Mouse (Mus musculus) ovary, postnatal 10 days (tissue): ENCODE data around the gene Lmod2.

Experiments
- DNase-seq: peaks from one replicate; pipeline ENCODE4 v3.0.0; 2022; ENCODE audit warnings: low spot score

The Lmod2 gene

GRCm38 (mm10) chr6:24602351-24602750 lies 4.8 kb downstream of the Lmod2 start:
- no peak for DNase-seq

DNA sequence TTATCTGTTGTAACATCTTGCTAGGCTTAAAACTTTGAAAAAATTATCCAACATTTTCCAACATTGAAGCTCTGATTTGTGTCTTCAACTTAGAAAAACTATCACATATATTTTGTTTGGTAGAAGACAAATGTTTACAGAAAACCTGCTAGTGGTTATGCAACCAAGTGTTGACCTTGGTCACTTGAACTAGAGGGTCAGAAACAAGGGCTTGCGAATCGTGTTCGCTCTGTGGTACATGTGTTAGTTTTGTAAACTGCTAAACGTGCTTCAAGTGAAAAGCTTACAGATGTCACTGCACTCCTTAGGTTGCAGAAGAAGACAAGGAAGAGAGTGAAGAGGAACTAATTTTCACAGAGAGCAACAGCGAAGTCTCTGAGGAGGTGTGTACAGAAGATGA lies 5.4 kb downstream of the Lmod2 start:
- DNase-seq: no peak

DNA sequence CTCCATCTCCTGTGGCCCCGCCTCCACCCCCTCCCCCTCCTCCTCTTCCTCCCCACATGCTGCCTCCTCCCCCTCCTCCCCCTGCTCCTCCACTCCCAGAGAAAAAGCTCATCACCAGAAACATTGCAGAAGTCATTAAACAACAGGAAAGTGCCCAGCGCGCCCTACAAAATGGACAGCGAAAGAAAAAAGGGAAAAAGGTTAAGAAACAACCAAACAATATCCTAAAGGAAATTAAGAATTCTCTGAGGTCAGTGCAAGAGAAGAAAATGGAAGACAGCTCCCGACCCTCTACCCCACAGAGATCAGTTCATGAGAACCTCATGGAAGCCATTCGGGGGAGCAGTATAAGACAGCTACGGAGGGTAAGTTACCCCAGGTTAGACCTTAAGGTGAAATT lies 6.7 kb downstream of the Lmod2 start:
- DNase-seq: no peak

GRCm38 (mm10) chr6:24605631-24606030 lies 8.1 kb downstream of the Lmod2 start:
- no peak for DNase-seq

DNA sequence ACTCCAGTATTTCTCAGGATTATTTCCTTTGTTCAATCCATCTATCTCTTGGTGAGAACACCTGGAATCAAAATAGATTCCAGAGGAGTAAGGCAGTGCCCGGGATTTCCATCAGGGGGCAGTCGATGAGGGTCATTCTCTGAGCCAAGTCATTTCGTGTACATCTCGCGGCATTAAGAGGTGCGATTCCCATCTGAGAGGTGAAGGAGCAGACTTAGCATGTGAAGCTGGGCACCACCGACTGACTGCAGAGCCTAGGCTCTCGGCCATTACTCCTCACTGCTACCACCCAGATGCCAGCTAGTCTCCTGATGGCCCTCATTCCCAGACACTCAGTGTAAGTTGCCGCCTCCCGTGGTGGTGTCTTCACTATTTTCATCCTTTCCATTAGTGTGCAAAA lies 8.9 kb downstream of the Lmod2 start:
- no peak for DNase-seq

GRCm38 (mm10) chr6:24607531-24607930 lies 10.0 kb downstream of the Lmod2 start:
- DNase-seq: no peak

DNA sequence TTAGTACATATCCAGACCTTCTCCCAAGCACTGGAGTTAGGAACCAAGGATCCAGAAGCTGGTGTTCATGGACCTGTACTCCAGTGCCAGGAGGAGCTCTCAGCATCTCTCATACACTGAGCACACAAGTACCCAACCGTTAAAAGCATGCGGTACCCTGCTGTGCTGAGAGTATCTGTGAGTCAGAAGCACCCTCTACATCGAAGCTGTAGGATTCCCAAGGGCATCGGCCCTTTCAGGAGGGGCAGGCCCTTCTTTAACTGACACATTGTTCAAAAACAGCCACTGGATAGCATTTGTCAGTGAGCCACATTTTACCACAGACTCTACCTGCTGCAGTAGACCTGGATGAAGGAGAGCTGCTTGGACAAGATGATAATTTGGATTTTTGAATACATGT lies 10.6 kb downstream of the Lmod2 start:
- no peak for DNase-seq

- no peak for DNase-seq
These were observed 11.1 kb downstream of the Lmod2 start for GRCm38 (mm10) chr6:24608682-24609081.

DNA sequence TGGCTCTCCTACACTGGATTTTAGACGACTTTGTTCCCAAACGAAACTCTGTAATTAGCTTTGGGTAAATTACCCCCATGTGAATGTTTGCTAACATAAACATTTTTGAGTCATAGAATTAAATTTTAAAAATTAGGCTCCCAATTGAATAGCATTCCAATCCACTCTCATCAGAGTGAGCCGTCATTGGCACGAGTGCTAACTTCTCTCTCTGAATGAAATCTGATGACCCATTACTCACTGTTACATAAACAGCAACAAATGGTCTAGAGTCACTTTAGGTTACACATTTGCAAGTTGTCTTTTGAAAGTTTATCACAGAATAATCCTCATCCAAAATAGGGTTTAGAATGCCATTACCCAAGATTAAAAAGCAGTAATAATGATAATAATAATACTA lies 12.0 kb downstream of the Lmod2 start:
- DNase-seq: no peak

- DNase-seq: no peak
These were observed 12.8 kb downstream of the Lmod2 start for GRCm38 (mm10) chr6:24610358-24610757.

DNA sequence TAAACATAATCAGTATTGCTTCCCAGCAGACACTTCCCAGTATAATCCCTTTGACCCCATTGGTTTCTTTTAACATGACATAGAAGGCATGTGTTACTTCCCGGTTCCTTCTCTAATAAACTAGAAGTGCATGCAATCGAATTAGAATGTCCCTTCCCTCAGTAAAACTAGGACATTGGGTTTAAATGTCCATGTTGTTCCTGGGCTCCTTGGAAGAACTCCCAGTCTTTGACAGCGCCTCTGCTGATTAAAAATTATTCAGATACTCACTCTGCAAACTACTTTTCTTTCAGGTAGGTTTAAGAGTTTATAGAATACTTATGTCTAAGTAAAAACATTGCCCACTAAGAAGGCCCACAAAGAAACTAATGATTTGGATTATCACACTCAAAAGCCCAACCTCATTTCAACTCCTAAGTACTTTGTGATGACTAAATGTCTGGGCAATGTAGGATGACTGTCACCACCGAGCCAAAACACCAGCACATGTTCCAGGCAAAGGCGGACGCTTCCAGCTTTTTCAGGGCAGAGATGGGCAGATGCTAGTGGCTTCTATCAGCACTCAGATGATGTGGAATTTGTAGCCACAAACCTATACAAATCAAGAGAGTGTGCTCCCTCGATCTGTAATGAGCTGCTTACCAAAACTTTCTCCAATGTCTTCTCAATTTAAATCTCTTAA lies 14.7 kb downstream of the Lmod2 start:
- no peak for DNase-seq

GRCm38 (mm10) chr6:24613346-24613745 lies 15.8 kb downstream of the Lmod2 start:
- no peak for DNase-seq

DNA sequence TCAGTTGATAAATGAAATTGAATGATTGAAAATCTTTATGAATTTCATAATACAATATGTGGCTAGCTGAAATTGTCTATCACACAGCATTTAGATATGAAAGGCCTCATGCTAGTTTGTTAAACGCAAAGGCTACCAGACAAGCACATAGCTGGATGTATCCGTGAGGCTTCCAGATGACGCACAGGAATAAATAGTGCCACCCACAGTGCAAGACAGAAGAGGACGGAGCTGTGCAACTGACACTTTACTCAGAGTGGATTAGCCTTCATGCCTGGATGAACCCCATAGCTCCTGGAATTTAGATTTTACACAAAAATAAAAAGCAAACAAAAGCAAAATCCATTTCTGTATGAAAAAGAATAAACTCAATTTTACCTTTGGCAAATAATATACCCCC lies 16.4 kb downstream of the Lmod2 start:
- no peak for DNase-seq

- DNase-seq: no peak
These were observed 19.2 kb downstream of the Lmod2 start for GRCm38 (mm10) chr6:24616746-24617145.

GRCm38 (mm10) chr6:24619285-24620045 lies 21.9 kb downstream of the Lmod2 start:
- DNase-seq: no peak

GRCm38 (mm10) chr6:24620936-24621335 lies 23.4 kb downstream of the Lmod2 start:
- no peak for DNase-seq

DNA sequence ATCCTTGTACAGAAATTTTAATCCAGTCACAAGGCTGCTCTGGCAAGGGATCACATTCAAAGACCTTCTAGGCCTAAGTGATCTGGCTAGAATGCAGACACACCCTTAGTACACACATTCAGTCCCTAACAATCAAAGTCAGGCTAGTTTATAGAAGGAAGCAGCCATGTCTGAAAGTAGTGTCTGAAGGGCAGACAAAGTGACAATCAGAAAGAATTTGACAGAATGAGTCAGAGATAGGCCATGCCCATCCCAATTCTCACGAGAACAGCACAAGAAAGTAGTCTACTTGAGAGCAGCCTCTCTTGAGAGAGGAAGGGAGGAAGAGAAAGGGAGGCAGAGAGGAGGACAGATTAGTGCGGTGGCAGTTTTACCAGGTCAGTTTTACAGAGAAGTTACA lies 24.5 kb downstream of the Lmod2 start:
- no peak for DNase-seq

- DNase-seq: no peak
These were observed 30.0 kb downstream of the Lmod2 start for GRCm38 (mm10) chr6:24627586-24628030.

DNA sequence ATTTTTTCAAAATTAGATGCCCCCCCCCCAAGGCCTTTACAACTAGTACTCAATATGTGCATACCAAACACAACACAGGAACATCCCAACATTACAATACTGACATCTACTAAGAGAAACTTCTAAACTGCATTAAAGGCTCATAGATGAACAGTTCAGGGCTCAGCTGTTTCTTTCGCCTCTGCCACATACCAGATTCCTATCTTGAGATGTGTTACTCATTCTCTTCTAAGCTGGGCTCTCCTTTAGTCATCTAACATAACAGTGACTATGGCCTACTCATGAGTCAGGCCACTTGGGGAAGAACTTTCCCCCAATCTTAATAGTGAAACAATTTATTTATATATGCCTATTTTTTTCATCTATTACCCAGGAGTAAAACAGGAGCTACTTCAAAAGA lies 30.9 kb downstream of the Lmod2 start:
- DNase-seq: no peak

DNA sequence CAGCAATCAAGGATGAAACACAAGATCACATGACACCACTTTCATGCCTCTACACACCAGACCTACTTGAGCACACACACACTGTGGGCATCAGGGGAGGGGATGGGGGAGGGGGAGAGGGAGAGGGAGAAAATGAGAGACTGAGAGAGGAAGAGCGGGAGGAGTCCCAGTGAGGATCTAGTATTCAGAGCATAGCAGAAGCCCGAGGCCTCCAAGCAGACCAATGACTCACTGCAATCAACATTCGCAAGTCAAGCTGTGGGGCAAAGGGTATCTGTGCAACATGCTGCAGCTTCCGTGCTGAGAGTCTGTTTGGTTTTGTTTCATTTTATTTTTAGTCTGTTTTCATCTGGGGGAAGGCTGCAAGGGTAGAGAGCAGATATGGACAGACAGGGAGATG lies 34.5 kb downstream of the Lmod2 start:
- no peak for DNase-seq

- DNase-seq: no peak
These were observed 36.5 kb downstream of the Lmod2 start for GRCm38 (mm10) chr6:24634065-24634464.

DNA sequence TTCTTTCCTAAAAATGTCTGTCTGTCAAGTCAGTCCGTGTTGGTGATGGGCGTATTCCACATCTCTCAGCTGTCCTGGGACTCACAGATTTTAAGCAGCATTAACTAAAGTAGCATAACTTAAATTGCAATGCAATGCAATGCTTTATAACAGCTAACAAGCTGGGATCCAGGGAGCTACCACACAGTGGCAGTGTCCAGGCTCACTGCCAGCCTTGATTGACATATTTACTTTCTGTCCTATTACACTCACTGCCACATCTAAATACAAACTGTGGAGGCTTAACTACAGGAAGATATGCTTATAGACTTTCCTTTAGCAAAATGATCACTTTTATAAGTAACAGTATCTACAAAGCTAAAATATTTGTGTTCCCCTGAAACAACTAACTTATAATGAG lies 38.3 kb downstream of the Lmod2 start:
- no peak for DNase-seq

- DNase-seq: no peak
These were observed 43.7 kb downstream of the Lmod2 start for GRCm38 (mm10) chr6:24641286-24641685.

GRCm38 (mm10) chr6:24642161-24642560 lies 44.6 kb downstream of the Lmod2 start:
- DNase-seq: no peak
